Mouse (Mus musculus) cerebellum, postnatal 10 days (tissue): ENCODE measurements at regions not wholly inside any gene's neighbourhood (a gene's known extent, or its start where the extent isn't known, plus 50 kb on each side); places are given as distances from the start of the nearest gene placed in this dataset.
A peak's percentile ranks its signal among the peaks of the same experiment; 100 is the strongest.

Experiments used
- DNase-seq, 2 experiments: peaks; one replicate each; pipeline ENCODE4 v3.0.0; 2021; ENCODE audit warnings: mixed read lengths in 2 of 2

DNA sequence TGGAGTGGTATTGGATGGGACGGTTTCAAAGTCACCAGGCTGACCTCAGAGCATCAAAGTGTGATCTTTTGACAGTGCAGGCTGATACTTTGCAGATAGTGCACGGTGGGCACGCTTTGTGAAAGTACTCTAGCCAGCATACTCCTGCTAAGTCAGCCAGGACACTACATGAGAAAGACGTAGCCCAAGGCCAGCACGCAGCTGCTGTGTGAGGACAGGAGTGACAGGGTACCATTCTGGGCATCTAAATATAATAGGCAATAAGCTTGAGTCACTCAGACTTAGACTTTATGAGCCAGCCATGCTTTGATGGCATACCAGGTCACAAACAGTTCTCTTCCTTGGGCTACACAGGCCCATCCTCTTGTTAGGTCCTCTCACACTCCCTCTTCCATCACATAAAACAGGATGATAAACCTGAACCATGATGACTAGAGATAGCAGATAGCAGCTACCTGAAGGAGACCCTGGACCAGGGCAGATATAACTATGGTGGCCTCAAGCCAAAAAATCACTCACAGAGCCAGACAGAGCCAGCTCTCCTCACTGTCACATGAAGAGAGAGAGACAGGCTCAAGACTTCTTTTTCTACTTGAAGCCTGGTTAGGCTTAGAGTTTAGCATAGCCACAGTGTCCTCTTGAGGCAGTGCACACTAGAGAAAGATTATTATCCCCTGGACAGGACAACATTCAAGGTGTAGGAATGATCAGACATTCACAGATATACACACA, 156.7 kb upstream of the Rreb1 start:
- DNase-seq: no peak

DNA sequence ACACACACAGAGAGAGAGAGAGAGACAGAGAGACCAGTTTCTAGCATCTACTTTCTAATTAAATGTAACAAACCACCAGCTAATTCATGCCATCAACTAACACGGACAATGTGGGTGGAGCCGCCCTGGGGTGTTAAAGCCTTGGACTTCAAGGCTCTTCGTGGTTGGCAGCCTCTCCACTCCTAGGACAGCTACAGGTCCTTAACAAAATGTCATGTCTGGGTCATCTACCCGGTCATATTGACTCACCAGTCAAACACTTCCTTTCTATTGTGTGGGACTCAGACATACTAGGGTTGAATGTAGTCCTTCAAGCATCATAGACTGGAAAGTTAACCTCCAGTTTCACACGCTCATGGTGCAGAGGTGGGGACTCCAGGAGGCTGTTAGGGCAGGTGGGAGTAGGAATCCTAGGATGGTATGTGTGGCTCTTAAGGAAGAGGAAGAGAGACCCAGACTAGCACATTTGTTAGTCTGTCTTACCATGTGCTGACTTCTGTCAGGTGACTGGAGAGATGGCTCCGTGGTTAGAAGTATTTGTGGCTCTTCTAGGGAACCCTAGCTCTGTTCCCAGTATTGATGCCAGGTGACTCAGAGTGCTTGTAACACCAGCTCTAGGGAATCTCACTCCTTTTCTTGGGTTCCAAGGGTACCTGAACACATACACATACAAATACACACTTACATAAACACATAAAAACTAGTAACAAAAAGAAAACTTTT, 155.7 kb upstream of the Rreb1 start:
- DNase-seq: no peak

DNA sequence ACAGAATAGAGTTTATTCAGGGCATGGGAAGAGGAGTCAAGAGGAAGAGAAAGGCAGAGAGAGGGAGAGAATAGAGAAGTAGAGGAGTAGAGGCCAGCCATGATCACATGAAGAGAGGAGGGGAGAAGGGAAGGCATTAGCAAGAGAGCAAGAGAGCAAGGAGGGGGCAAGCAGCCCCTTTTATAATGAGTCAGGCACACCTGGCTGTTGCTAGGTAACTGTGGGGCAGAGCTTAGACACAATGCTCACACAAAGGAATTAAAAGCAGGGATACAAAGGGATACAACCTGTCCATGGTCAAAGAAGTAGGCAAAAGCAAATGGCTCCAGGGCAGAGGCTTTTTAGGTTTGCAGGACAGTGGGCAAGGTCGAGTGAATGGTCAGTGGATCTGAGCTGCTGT, 153.5 kb upstream of the Rreb1 start:
- DNase-seq: no peak

DNA sequence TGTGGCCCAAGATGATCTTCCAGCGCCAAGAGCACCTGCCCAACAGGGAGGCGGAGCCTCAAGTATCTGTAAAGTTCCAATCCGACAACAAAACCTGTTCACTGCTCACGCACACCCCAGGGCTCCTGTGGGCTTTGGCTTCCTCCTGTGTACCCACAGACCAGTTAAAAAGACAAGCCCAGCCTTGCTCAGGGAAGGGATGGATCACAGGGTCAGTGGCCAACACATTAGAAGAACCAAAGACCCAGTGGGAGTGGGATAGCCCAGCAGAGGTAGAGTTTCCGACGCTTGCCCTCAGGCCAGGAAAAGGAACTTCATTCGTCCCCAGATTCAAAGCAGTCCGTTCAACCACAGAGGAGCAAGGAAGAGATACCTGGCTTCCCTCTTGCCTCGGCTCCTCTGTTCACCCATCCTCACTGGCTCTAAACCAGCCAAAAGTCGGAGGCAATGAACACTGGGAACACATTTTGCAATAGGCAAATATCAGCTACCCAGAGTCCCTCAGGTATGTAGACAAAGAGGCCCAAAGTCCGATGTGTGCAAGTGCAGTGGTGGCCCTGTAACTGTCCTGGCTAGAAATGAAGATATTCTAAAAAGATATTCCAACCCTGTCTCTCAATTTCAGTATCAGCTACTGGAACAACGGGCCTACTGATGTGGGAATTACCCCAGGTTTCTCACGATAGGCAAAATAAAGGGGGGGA, 152.5 kb upstream of the Rreb1 start:
- DNase-seq: no peak

DNA sequence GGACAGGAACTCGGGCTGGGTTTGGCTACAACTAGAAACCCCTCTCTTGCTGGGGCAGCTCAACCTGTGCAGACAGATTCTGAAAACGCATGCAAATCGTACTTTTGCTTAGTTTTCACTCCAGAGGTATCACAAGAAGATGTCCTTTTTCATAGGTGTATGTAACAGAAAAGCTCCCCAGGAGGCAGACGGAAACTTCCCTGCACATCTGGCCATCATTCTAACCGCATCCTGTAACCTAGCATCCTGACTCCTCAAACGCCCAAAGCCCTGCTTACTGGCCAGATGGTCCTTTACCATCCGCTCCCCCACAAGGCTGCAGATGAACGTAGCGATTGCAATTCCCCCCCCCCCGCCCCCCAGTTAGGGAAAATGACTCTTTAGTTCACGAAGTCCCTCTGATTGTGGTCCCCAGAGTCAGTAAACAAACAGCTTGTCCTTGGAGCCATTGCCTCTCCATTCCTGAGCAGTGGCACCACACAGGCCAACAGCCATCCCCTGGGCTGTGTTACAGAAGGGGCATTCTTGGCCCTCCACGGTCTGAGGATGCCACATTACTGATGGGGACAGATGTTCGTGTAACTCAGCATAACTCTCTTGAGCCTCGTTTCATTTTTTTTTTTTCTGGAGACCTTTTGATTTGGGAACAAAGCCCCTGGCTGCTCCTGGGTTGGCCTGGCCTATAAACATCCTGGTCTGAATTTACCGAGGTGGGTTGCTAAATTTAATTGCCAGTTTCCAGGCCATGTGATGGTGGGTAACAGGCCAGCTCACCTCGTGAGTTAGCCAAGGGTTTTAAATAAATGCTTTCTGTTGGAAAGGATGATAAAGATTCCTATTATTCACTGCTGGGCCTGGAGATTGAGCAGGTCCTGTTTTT, 149.6 kb upstream of the Rreb1 start:
- DNase-seq: peak in 1 of 2 experiments; percentile 6

DNA sequence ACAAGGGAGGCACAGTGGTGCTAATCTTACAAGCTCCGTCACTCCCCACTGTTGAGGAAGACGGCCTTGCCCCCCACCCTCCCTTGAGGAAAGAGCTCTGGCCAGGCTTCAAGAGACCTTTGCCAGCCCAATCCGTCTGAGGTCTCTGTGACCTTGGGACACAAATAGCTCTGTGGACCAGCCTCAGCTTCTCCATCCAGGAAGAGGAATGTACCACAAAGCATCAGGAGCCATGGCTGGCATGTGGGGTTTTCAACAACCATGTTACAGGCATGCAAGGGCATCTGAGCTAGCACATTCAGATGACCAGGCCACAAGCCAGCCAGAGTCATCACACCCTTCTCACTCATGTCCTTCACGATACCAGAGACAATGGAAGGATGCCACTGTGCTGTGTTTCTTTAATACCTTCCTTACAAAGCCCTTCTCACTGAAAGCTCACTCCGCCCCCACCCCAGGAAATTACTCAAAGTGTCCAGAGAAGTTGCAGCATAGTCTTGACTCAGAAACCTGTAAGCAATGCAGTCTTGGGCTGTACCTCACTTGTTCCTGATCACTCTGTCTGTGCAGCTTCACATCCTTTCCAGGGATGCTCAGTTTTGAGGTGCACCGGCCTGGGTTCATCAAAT, 148.8 kb upstream of the Rreb1 start:
- DNase-seq: peak; percentile 8 to 21

DNA sequence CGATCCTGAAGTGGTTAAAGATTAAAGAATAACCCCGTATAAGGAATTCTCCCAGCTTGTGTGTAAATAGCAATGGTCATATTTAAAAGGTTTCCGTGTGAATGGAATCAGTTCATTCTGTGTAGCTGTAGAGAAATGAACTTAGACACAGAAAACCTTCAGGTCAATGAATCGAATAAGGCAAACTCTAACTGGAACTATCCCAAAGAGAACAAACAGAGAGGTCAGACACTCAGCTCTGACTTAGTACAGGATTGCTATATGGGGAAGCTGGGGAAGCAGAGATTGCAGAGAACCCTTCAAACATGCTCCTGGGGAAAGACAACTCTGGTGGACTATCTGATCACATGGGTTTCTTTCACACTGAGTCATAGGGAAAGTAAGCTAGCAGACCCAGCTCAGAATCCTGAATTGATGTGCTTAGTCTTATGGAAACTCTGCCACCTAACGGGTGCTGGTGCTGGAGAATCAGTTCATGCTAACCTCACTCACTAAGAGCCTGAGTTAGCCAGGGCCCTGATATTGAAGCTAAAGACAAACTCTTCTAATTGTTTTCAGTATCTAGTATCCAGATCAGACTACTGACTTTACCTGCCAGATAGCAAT, 145.3 kb upstream of the Rreb1 start:
- no peak for DNase-seq

DNA sequence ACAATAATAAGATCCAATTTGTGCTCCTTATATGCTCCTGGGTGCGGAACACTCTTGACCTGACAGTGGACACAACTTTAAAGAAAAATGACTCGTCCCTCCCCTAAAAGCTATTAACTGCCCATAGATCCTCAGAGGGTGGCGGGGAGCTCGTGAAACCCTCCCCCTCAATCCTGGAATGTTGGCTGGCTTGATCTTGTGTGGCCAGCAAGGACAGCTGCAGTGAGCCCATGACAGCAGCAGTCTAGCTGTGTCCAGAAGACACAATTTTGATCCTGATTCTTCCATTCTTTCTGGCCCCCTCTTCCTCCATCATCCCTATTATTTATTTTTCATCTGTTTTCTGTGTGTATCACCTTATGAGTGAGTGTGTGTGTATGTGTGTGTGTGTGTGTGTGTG, 141.8 kb upstream of the Rreb1 start:
- no peak for DNase-seq

DNA sequence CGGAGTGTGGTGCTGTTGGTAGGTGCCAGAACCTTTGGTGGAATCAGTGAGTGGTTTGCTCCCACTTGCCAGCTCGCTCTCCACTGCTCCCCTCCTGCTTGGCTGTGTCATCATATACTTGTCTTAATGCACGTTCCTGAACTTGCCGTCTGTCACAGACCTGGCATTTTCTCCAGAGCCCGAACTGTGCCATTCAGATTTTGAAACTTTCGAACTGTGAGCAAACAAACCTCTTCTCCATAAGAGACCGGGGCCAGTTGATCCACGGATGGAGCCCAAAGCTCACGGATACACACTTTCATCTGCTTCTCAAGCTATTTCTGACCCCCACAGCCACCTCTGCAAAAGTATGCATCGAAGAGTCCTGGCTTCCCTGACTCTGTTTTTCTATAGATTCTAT, 141.0 kb upstream of the Rreb1 start:
- DNase-seq: no peak

DNA sequence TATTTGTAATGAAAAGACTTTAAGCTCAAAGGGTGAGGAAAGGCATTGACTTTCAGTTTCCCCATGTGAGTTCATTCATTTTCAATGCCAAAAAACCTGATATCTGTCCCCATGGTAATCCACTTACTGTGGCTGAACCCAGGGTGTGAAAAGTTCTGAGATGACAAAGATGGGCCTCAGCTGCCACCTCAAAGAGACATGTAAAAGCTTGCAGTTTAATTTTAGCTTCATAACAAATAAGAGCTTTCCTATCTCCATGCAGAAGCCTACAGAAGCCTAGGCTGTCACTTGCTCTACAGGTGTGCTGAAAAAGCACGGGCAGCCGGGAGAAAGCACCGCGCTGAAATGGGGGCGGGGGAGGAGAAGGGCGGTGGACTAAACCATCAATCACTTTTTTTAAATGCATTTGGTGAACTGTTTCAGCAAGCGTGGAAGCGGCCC, 140.1 kb upstream of the Rreb1 start:
- DNase-seq: no peak

DNA sequence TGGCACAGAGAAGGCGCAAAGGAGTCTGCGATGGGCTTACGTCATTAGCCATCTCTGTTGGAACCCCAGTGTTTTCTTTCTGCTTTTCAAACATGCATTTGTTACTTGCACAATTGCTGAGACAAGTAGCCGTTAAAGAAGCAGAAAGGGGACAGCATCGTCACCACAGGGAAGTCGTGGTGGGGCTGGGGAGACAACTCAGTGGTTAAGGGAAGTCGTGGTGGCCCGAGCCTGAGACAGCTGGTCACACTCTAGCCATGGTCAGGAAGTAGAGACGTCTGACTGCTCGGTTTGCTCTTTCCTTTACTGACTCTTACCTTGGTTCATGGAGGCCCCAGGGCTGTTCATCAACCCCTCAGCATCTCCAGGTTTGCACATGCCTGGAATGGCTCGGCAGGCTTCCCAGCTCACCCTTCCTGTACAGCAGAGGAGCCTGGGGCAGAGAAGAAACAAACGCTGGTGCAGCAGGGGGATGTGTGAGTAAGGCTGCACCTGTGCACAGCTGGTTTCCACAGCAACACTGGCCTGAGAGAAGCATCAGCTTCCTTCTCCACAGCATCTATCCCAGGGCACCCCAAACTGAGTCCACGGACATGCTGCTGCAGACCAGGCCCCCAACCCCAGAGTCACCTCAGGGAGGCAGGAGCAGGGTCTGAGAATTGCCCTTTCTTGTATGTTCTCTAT, 135.6 kb upstream of the Rreb1 start:
- no peak for DNase-seq

DNA sequence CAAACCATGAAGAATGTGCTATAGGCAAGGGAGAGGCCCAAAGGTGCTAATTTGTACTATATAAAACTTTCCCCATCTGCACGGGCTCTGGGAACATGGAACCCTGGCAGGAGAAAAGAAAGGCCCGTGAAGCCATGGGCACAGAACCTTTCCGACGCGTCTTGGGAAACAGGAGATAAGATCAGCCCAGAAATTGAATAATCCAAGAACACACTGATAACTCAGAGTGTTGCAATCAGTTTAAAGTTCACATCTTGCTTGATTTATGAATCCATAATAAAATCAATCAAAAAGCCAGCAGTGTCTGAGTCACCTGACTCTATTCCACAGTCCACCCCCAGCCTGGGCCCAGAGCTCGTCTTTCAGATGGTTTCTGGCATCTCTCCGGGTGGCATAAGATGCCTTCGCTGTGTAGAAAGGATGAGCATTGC, 133.4 kb upstream of the Rreb1 start:
- DNase-seq: no peak

DNA sequence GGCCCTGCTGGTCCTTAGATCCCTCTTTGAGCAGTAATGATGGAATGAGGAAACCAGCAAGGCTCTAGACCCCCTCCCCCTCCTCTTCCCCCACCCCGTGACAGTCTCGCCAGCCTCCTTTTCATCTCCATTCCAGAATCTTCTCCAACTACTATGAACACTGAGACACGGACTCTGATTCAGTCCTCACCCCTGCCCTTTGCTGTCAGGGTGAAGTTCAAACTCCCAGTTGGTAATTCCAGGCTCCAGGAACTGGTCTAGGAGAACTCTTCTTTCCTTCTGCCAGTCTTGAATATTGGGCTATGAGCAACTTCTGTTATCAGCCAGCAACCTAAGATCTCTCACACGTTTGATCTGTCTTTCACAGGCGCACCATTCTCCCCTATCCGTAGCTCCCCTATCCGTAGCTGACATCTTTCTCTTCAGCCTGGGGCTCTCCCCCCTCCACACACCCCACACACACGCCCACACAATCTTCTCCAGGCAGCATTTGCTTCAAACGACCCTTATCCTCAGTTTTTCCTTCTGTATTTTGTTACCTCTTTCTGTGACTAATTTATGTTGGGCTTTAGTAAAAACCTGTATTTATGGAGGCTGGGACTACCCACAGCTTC, 128.6 kb upstream of the Rreb1 start:
- DNase-seq: no peak

DNA sequence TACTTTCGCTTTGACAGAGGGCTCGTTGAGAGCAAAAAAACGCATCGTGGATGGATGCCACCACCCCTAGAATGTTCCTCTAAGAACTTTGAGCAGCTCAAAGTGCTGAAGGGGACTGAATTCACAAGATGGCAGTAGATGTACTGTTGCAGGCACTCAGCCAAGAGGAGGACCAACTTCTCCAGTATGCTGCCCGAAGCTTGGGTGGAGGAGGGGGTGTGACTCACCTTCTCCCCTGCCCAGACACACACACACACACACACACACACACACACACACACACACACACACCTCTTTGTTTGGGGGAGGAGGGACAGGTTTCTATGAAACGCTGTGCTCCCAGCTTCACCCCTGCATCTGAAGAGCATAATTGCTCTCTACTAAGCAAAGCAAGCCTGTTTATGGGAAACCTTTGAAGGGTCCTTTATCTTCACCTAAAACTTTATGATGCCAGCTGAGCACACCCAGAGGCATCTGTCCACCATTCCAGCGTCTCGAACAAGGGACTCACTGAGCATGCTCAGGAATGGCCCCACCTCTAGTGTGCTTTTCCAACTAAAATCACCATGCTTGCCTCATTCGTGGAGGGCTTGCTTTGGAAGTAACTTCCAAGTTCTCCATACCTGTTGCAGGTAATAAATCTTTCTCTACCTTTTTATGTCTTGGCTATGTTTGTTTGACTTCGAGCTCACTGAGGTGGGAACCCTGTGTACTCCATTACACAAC, 126.8 kb upstream of the Rreb1 start:
- DNase-seq: no peak

DNA sequence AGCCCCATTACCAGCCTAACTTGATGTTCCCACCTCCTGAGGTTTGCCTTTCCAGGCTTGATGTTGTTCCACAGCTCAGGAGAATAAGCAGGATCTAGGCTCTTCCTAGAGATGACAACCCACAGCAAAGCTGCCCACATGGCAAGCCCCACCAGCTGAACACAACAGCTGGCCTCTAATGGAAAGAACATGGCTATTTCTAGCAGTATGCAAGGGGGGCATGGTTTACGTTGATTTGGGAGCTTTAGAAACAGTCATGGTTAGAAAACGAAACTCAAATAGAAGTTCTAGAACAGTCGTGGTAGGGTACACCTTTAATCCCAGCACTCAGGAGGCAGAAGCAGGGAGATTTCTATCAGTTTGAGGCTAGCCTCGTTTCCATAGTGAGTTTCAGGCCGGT, 123.5 kb upstream of the Rreb1 start:
- DNase-seq: no peak

DNA sequence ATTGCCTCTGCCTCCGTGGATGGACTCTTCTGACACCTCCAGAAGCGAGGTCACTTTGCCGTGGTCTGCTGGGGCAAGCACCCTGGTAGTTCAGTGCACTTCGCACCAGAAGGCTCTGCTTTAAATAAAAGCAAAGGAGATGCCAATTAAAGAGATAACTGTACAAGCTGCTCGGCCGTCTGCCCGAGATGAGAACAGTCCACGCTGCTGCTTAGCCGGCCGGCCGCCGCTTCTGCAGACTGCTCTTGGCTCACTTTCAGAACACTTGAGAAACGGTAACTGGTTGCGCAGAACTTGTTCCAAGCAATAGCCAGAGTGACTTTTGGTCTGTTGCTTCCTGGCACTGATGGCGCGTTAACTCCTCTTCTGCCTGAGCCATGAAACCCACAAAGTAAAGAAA, 121.0 kb upstream of the Rreb1 start:
- DNase-seq: peak; percentile 70 to 76

DNA sequence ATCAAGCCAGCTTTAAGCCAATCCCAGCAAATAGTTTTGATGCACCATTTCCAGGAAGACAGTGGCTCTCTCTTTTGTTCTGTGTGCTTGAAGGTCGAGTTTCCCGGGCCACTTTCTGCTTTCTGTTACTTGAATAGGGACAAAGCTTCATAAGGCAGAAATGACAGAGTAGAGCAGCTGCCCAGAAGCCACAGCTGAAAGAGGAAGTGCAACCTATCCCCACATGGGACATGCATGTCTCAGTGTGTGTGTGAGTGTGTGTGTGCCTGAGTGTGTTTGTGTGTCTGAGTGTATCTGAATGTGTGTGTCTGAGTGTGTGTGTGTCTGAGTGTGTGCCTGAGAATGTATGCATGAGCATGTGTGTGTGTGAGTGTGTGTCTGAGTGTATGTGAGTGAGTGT, 120.2 kb upstream of the Rreb1 start:
- no peak for DNase-seq

DNA sequence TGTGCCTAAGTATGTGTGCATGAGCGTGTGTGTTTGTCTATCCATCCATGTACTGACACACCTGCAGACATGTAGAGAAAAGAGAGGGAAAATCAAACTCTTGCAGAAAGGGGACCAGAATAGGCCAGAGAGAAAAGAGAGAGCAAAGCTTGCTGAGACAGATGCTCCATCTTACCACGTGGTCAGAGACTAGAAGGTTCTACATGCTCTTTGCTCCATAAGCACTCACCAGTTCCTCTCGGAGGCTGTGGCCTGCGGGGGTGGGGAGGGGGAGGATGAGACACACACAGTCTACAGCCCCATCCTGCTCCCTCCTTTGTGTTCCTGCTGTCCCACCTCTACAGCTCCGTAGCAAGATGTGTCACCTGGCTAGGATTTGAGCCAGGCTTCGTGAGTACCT, 119.7 kb upstream of the Rreb1 start:
- DNase-seq: no peak

DNA sequence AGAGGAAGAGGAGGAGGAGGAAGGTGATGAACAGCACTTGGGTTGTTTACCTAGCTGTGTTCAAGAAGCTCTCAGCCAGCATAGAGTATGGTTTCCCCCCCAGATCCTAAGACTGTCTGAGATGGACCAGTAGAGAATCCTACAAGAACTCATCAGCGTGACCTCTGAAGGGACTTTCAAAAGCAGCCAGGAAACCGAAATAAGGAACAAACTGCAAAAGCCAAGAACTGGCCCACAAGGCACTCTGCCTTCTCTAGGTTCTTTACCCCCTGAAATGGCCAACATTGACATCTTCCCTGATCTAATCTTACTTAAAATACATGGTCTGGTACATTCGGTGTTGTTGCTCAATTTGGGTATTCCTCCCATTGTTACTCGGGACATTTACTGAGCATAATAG, 118.1 kb upstream of the Rreb1 start:
- no peak for DNase-seq

DNA sequence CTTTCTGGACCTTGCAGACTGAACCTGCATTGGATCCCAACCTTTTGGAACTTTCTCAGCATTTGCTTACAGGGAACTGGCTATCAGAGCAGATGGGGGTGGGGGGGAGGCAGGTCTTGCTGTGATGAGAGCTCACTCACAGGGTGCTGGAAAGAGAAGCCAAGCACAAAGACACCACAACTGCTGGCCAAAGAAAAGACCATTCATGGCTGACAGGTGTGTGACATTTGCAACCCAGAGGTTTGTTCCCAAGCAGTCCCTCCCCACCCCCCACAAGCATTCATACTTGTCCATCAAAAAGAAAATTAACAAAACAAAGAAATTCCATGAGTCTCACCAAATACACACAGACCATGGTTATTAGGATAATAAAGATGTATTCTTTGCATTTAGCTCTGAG, 117.5 kb upstream of the Rreb1 start:
- no peak for DNase-seq
